8 mouse cellular contexts compared by ENCODE assay signal in genomic region chr2:34961481-34962036, GRCm38 (mm10). TPM values are rescaled to one million over a fixed set of nuclear protein-coding genes. Genes with fewer than 3 reads are reported as not detected.
DNase-seq lines count a peak whose midpoint lies in the region; ATAC-seq and TF ChIP-seq lines count a peak whose summit lies in the region.

Gene Traf1 (minus strand): TSS chr2:34961772.

- DNase-seq in adrenal gland, postnatal 10 days = peak; percentile 69
- peak; percentile 60 to 83 for DNase-seq in heart, adult 18-20 months
- peak; percentile 38 for DNase-seq in liver, postnatal 0 days
- DNase-seq in frontal cortex, postnatal 14 days (ENCODE audit: low spot score in 2 of 2) = no peak
- no peak for DNase-seq in right cerebral cortex, postnatal 4 days

- peak within 1 kb of the TSS; percentile 17 for H3K4me3 ChIP-seq in intestine, postnatal 0 days (ENCODE audit: low read depth, low read length)
- no peak within 1 kb of the TSS for H3K4me3 ChIP-seq in liver, postnatal 0 days (ENCODE audit: low read depth, low read length)

- peaks cover 6% of the 10 kb centered on the region; the same call in 1 of the 2 replicates for H3K4me1 ChIP-seq in intestine, postnatal 0 days (replicated peaks; ENCODE audit: control insufficient read depth, insufficient read depth, low read length)
- H3K4me1 ChIP-seq in liver, postnatal 0 days (ENCODE audit: insufficient read depth) = peaks cover 12% of the 10 kb centered on the region; the same call in 1 of the 2 replicates

- ATAC-seq in CD4-positive, CD25-positive, alpha-beta regulatory T cell, adult 4 months = peak; percentile 7
- no peak for ATAC-seq in intestine, postnatal 0 days
- no peak for ATAC-seq in liver, postnatal 0 days
- no peak for ATAC-seq in neutrophil, adult 5-6 weeks (ENCODE audit: extremely low read depth, insufficient number of reproducible peaks, low FRiP score, poor library complexity, severe bottlenecking)

- no peaks in the 10 kb centered on the region for H3K9me3 ChIP-seq in intestine, postnatal 0 days (ENCODE audit: control insufficient read depth)
- H3K9me3 ChIP-seq in liver, postnatal 0 days (ENCODE audit: low read length) = no peaks in the 10 kb centered on the region

- no peak for TF ChIP-seq EP300 in liver, postnatal 0 days (IDR thresholded peaks at IDR 0.05; ENCODE audit: low read depth)

- no peak for TF ChIP-seq CTCF in intestine, postnatal 0 days (IDR thresholded peaks at IDR 0.05; ENCODE audit: low read depth)
- no peak for TF ChIP-seq CTCF in liver, postnatal 0 days (IDR thresholded peaks at IDR 0.05; ENCODE audit: low read depth)

- H3K27me3 ChIP-seq in intestine, postnatal 0 days (replicated peaks; ENCODE audit: control insufficient read depth, insufficient read depth, low read length) = no peaks in the 10 kb centered on the region
- H3K27me3 ChIP-seq in liver, postnatal 0 days (ENCODE audit: insufficient read depth, low read length) = no peaks in the 10 kb centered on the region

- H3K27ac ChIP-seq in intestine, postnatal 0 days (ENCODE audit: low read depth, low read length) = no peak within 1 kb of the TSS
- H3K27ac ChIP-seq in liver, postnatal 0 days (ENCODE audit: low read depth) = no peak within 1 kb of the TSS

- H3K36me3 ChIP-seq in intestine, postnatal 0 days (ENCODE audit: control insufficient read depth, insufficient read depth) = no peaks in the 10 kb centered on the region
- no peaks in the 10 kb centered on the region for H3K36me3 ChIP-seq in liver, postnatal 0 days (replicated peaks; ENCODE audit: insufficient read depth, low read length)

- no peak within 1 kb of the TSS for H3K9ac ChIP-seq in intestine, postnatal 0 days (ENCODE audit: low read depth, low read length)
- H3K9ac ChIP-seq in liver, postnatal 0 days (replicated peaks) = peak within 1 kb of the TSS; percentile 47; the same call in 1 of the 2 replicates

- H3K4me2 ChIP-seq in intestine, postnatal 0 days (replicated peaks; ENCODE audit: low read depth) = peak within 1 kb of the TSS; percentile 59
- H3K4me2 ChIP-seq in liver, postnatal 0 days (ENCODE audit: low read depth, low read length) = peak within 1 kb of the TSS; percentile 61

- 9% methylated on average over 19 of the region's 20 CpGs for WGBS in intestine, postnatal 0 days
- 7% methylated on average over 19 of the region's 20 CpGs for WGBS in liver, postnatal 0 days (ENCODE audit: insufficient replicate concordance)

RNA-seq across cellular contexts. Expression of gene Traf1, which starts in this region (rescaled TPM):
- polyA plus RNA-seq in CD4-positive, CD25-positive, alpha-beta regulatory T cell, adult 4 months (2017; shearing (Covaris generic)) = 100 to 1,000 TPM; 300 to 441 TPM
- 1 to 10 TPM; 3.5 to 3.7 TPM for total RNA-seq in adrenal gland, postnatal 10 days (2021)
- total RNA-seq in heart, adult 18-20 months (2021) = 1 to 10 TPM; 1.9 to 3.5 TPM
- 1.1 and 1.6 TPM in 2 replicates for polyA plus RNA-seq in intestine, postnatal 0 days (2015; fragmentation: Nextera tagmentation; extraction: Ambion mirVana)
- 0.34 and 0.43 TPM in 2 replicates for polyA plus RNA-seq in liver, postnatal 0 days (2015; fragmentation: Nextera tagmentation; extraction: Ambion mirVana)
- 31.1 and 31.3 TPM in 2 replicates for total RNA-seq in neutrophil, adult 5-6 weeks (2017)

Comparison
In these comparisons a context has a peak if more than half of its experiments do, and no peak if none do; other contexts are left out.
1. RNA of gene Traf1 (polyA plus RNA-seq): 300 to 441 TPM in CD4-positive, CD25-positive, alpha-beta regulatory T cell, adult 4 months; 1.1 to 1.6 TPM in intestine, postnatal 0 days and 0.34 to 0.43 TPM in liver, postnatal 0 days; every median in the first group is over 100 times any median in the second.
2. Peak in DNase-seq, H3K9ac ChIP-seq and H3K4me2 ChIP-seq in liver, postnatal 0 days; RNA of the gene not detected or under 1 TPM.
3. DNase-seq: peak in adrenal gland, postnatal 10 days (single experiment) and heart, adult 18-20 months (2 of 2); none in frontal cortex, postnatal 14 days (0 of 2) and right cerebral cortex, postnatal 4 days (single experiment).